Mouse (Mus musculus): ENCODE measurements at regions not wholly inside any gene's neighbourhood (a gene's known extent, or its start where the extent isn't known, plus 50 kb on each side); places are given as distances from the start of the nearest gene placed in this dataset.

DNA sequence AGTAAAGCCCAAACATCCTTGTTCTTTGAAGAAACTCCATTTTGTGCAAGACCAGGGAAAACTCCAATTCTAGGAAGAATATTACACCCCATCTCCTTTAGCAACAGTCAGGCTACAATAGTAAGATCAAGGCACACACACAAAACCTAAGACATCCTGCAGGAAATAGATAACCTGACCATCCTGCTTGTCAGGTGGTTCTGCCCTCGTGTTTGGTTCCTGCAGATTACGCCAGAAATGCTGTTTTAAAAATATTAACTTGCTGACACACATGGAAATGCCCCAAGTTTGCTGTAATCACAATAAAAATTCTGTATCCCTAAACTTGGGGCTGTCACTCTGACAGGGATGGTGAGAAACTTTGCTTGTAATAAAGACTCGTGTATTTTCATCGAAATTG lies 251.6 kb downstream of the Kcnj3 start:
- peak; percentile 22 for DNase-seq (ENCODE audit: extremely low read depth, low read depth)

DNA sequence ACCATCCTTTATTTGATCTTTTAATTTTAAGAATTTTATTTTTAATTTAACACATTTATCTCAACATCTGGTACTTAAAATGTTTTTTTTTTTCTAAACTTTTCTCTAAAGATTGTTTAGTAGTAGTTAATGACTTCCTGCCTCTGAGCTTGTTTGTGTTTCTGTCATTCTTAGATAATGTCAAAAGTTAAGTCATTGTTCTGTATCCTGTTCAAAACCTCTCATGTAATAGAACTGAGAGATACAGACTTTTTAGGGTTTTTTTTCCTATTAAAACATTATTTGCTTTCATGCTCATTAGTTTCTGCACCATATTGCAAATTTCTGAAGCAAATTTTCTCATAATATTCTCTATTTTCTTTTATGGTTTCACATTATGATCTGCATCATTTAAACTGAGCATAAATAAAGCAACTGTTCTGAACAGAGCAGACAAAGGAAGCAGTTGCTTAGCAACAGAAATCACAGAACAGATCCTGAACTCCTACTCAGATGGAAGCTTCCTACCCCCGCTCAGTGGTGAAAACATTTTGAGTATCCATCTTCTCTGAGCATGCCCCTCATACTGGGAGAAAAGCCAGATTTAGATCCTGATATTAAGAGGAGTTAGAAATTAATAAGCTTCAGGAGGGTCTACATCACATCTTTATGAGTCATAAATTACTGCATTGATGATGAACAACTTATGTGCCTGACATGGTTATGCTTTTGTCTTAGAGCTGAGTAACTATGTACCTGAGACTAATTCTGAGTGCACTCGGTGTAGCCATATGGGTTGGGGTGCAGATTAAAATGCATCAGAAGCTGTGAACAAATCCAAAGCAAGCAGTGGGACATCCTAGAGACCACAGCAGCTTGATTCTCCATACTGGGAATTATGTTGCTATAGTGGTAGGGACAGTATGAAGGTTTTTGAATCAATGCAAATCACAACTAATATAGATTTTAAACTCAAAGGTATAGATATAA lies 257.4 kb downstream of the Kcnj3 start:
- DNase-seq (ENCODE audit: extremely low read depth, low read depth) = no peak

DNA sequence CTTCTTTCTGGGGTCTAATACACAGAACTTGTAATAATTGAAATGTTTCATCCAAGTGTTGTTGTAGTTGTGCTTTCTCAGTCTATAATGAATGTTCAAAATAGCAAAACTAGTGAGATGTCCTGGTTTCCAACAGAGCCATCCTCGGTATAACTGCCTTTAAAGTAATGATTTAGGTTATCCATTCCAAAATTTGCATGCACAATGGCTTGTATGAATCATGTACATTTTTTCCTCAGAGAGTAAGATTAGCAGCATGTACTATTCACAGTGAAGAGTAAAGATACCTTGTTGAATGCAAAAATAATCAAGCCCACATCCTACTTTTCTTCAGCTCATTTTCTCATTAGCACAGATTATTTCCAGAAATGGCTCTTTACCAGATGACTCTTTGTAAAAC lies 263.9 kb downstream of the Kcnj3 start:
- no peak for DNase-seq (ENCODE audit: extremely low read depth, low read depth)

Measured in MEL-GATA-1-ER (cell line).